Mouse (Mus musculus): ENCODE results near the gene Iqcn. TPM values are rescaled to one million over a fixed set of nuclear protein-coding genes. Genes with fewer than 3 reads are reported as not detected.

Iqcn gene
- polyA plus RNA-seq, 1 experiment, result not detected

GRCm38 (mm10) chr8:70673079-70673856 is 30.0 kb upstream of the Iqcn start, which contains the start of gene Lsm4:
TSS of gene Lsm4 (plus strand) at chr8:70673248.
- TF ChIP-seq GATA1 (IDR thresholded peaks at IDR 0.05; ENCODE audit: low read length), result no peak

- TF ChIP-seq GATA1 (IDR thresholded peaks at IDR 0.05; ENCODE audit: low read length), result no peak
Observed at GRCm38 (mm10) chr8:70674109-70674508, 29.1 kb upstream of the Iqcn start.

- no peak for TF ChIP-seq GATA1 (IDR thresholded peaks at IDR 0.05; ENCODE audit: low read length)
Observed at GRCm38 (mm10) chr8:70674716-70675115, 28.5 kb upstream of the Iqcn start.

- TF ChIP-seq GATA1 (IDR thresholded peaks at IDR 0.05; ENCODE audit: low read length), result no peak
Observed at GRCm38 (mm10) chr8:70675336-70675735, 27.9 kb upstream of the Iqcn start.

- no peak for TF ChIP-seq GATA1 (IDR thresholded peaks at IDR 0.05; ENCODE audit: low read length)
Observed at GRCm38 (mm10) chr8:70677451-70678080, 25.7 kb upstream of the Iqcn start.

GRCm38 (mm10) chr8:70678679-70679078 is 24.6 kb upstream of the Iqcn start:
- no peak for TF ChIP-seq GATA1 (IDR thresholded peaks at IDR 0.05; ENCODE audit: low read length)

- no peak for TF ChIP-seq GATA1 (IDR thresholded peaks at IDR 0.05; ENCODE audit: low read length)
Observed at GRCm38 (mm10) chr8:70679404-70679803, 23.9 kb upstream of the Iqcn start.

GRCm38 (mm10) chr8:70680039-70680438 is 23.2 kb upstream of the Iqcn start:
- TF ChIP-seq GATA1 (IDR thresholded peaks at IDR 0.05; ENCODE audit: low read length), result no peak

- no peak for TF ChIP-seq GATA1 (IDR thresholded peaks at IDR 0.05; ENCODE audit: low read length)
Observed at GRCm38 (mm10) chr8:70681410-70681809, 21.8 kb upstream of the Iqcn start.

- no peak for TF ChIP-seq GATA1 (IDR thresholded peaks at IDR 0.05; ENCODE audit: low read length)
Observed at GRCm38 (mm10) chr8:70682193-70682592, 21.1 kb upstream of the Iqcn start.

- no peak for TF ChIP-seq GATA1 (IDR thresholded peaks at IDR 0.05; ENCODE audit: low read length)
Observed at GRCm38 (mm10) chr8:70682692-70683091, 20.6 kb upstream of the Iqcn start.

- no peak for TF ChIP-seq GATA1 (IDR thresholded peaks at IDR 0.05; ENCODE audit: low read length)
Observed at GRCm38 (mm10) chr8:70684291-70684690, 19.0 kb upstream of the Iqcn start.

- TF ChIP-seq GATA1 (IDR thresholded peaks at IDR 0.05; ENCODE audit: low read length), result no peak
Observed at GRCm38 (mm10) chr8:70687576-70687975, 15.7 kb upstream of the Iqcn start.

GRCm38 (mm10) chr8:70688136-70688535 is 15.1 kb upstream of the Iqcn start:
- no peak for TF ChIP-seq GATA1 (IDR thresholded peaks at IDR 0.05; ENCODE audit: low read length)

- no peak for TF ChIP-seq GATA1 (IDR thresholded peaks at IDR 0.05; ENCODE audit: low read length)
Observed at GRCm38 (mm10) chr8:70689892-70690390, 13.3 kb upstream of the Iqcn start.

GRCm38 (mm10) chr8:70691230-70691629 is 12.0 kb upstream of the Iqcn start:
- TF ChIP-seq GATA1 (IDR thresholded peaks at IDR 0.05; ENCODE audit: low read length), result no peak

All from G1E-ER4 (cell line).